Mouse (Mus musculus) lung, adult 2 months (tissue): Measurements from ENCODE around the gene Atp6v0d1. TPM values are rescaled to one million over a fixed set of nuclear protein-coding genes. Genes with fewer than 3 reads are reported as not detected.

Experiments
- DNase-seq: peaks from one replicate; pipeline ENCODE4 v3.0.0; 2022
- H3K4me1 ChIP-seq: fragments of 200-500 bp; 2 replicates; pipeline ENCODE4 v1.6.1; 2011; ENCODE audit warnings: low read length; ENCODE audit not compliant: control insufficient read depth, insufficient read depth
- H3K4me3 ChIP-seq: fragments of 200-500 bp; replicated peaks from 2 replicates; pipeline ENCODE3; 2011; ENCODE audit warnings: low read depth, mild to moderate bottlenecking, control low read depth, low read length; ENCODE audit errors: extremely low read depth
- CTCF ChIP-seq: fragments of 200-500 bp; IDR thresholded peaks from 2 replicates; pipeline ENCODE4 v1.5.1; 2011; ENCODE audit warnings: mild to moderate bottlenecking, low read length, control low read depth; ENCODE audit not compliant: insufficient read depth
- POLR2A ChIP-seq: fragments of 200-500 bp; IDR thresholded peaks from 2 replicates; pipeline ENCODE4 v1.6.1; 2011; ENCODE audit warnings: low read depth, mild to moderate bottlenecking, control low read depth, low read length, borderline replicate concordance; ENCODE audit errors: extremely low read depth
- WGBS: fragments of 180-500 bp; shearing (Covaris S2); methylation state at CpG from one replicate; pipeline ENCODE4 v1.1.7; 2018; 5-methylcytosine and 5-hydroxymethylcytosine counted together
- polyA plus RNA-seq: library from polyadenylated mRNA; depleted of rRNA; stranded (reverse); fragments of >200 nt; gene quantifications from 2 replicates; pipeline ENCODE4 v1.2.3, GENCODE M21; 2012

Gene Atp6v0d1
- polyA plus RNA-seq, 1 experiment, result 121 TPM

DNA sequence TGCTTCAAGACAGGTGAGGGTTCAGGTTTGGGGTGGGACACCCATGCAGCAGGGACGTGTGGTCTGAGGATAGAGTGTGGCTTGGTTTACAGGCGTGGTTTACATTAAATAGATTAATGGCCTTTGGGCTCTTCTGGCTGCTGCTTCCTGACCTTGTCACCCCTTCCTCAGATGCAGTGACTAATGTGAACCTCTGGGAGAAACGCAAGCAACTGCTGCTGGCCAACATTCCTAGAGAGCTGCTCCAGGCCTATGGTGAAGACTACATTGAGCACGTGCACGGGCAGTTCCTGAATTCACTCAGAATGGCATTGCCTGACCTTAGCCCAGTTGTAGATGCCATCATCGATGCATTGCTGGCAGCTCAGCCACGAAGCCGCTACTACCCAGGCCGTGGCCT is 43.0 kb downstream of the Atp6v0d1 start:
- 54% methylated on average over 9 of the region's 9 CpGs for WGBS
- peaks cover 12% of the 10 kb centered on the region for H3K4me1 ChIP-seq
- DNase-seq, result no peak
- TF ChIP-seq POLR2A, result no peak
- no peak for TF ChIP-seq CTCF
- H3K4me3 ChIP-seq, result no peak overlapping the region

DNA sequence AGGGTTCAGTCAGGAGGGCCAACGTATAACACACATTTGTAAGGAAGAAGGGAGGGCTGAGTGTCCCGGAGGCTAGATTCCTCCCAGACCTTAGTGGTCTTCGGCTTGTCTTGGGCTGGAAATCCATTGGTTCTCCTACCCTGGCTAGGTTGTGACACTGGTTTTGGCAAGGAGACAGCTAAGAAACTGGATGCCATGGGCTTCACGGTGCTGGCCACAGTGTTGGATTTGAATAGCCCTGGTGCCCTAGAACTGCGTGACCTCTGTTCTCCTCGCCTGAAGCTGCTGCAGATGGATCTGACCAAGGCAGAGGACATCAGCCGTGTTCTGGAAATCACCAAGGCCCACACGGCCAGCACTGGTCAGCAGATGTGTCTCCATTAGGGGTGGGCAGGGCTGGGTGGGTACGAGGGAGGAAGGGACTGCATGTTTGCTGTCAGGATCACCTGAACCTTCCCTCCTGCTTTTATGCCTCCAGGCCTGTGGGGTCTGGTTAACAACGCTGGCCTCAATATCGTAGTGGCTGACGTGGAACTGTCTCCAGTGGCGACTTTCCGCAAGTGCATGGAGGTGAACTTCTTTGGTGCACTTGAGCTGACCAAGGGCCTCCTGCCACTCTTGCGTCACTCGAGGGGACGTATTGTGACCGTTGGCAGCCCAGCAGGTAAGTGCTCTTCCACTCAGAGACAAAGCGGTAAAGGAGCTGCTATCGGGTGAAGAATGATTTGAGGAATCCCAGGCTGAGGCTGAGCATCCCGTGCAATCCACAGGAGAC is 43.7 kb downstream of the Atp6v0d1 start:
- peaks cover 17% of the 10 kb centered on the region for H3K4me1 ChIP-seq
- TF ChIP-seq CTCF (no peak), POLR2A (no peak)
- 73% methylated on average over 21 of the region's 21 CpGs for WGBS

GRCm38 (mm10) chr8:105521061-105521460 is 44.8 kb downstream of the Atp6v0d1 start:
- WGBS, result 45% methylated on average over 3 of the region's 3 CpGs
- Histone ChIP-seq H3K4me1 (peaks cover 17% of the 10 kb centered on the region), H3K4me3 (no peak overlapping the region)
- TF ChIP-seq POLR2A (no peak), CTCF (no peak)
- no peak for DNase-seq

More for the DNA sequence above, 43.7 kb downstream of the Atp6v0d1 start:
- H3K4me3 ChIP-seq, result no peak overlapping the region
- DNase-seq, result no peak

GRCm38 (mm10) chr8:105520521-105520920 is 45.3 kb downstream of the Atp6v0d1 start:
- no peak overlapping the region for H3K4me3 ChIP-seq
- TF ChIP-seq CTCF, result no peak
- DNase-seq, result no peak
- 62% methylated on average over 5 of the region's 5 CpGs for WGBS
- peaks cover 17% of the 10 kb centered on the region for H3K4me1 ChIP-seq

- H3K4me1 ChIP-seq, result peaks cover 18% of the 10 kb centered on the region
- H3K4me3 ChIP-seq, result no peak overlapping the region
- no peak for DNase-seq
- 16% methylated on average over 2 of the region's 2 CpGs for WGBS
- TF ChIP-seq CTCF (no peak), POLR2A (no peak)
Measured at GRCm38 (mm10) chr8:105519591-105519990, 46.3 kb downstream of the Atp6v0d1 start.

GRCm38 (mm10) chr8:105518436-105519313 is 47.2 kb downstream of the Atp6v0d1 start, which contains the start of gene Hsd11b2:
TSS of gene Hsd11b2 (plus strand) at chr8:105518755.
- under 1% methylated on average over 68 of the region's 68 CpGs for WGBS

GRCm38 (mm10) chr8:105517346-105517745 is 48.5 kb downstream of the Atp6v0d1 start:
- no peak overlapping the region for H3K4me3 ChIP-seq
- no peak for DNase-seq
- 32% methylated on average over 8 of the region's 8 CpGs for WGBS
- TF ChIP-seq CTCF (no peak), POLR2A (no peak)
- peaks cover 19% of the 10 kb centered on the region for H3K4me1 ChIP-seq

More at GRCm38 (mm10) chr8:105518436-105519313, 47.2 kb downstream of the Atp6v0d1 start, which contains the start of gene Hsd11b2:
- peak within 1 kb of the TSS; percentile 63 for H3K4me3 ChIP-seq
- DNase-seq, result peak; percentile 60
- no peak for TF ChIP-seq CTCF
- no peak for TF ChIP-seq POLR2A
- H3K4me1 ChIP-seq, result peaks cover 19% of the 10 kb centered on the region

GRCm38 (mm10) chr8:105516018-105516645 is 49.7 kb downstream of the Atp6v0d1 start:
- DNase-seq, result peak; percentile 71
- H3K4me3 ChIP-seq, result no peak overlapping the region

GRCm38 (mm10) chr8:105514656-105515055 is 51.2 kb downstream of the Atp6v0d1 start:
- WGBS, result 52% methylated on average over 5 of the region's 5 CpGs
- peaks cover 19% of the 10 kb centered on the region for H3K4me1 ChIP-seq
- H3K4me3 ChIP-seq, result no peak overlapping the region
- TF ChIP-seq CTCF (no peak), POLR2A (no peak)
- DNase-seq, result no peak

More at GRCm38 (mm10) chr8:105516018-105516645, 49.7 kb downstream of the Atp6v0d1 start:
- TF ChIP-seq POLR2A, result no peak
- TF ChIP-seq CTCF, result peak; percentile 98
- 12% methylated on average over 12 of the region's 12 CpGs for WGBS
- peaks cover 19% of the 10 kb centered on the region for H3K4me1 ChIP-seq
